ENCODE assay signal across 17 mouse cellular contexts in genomic region chr6:51036956-51037355, GRCm38 (mm10).
A peak's percentile ranks its signal among the peaks of the same experiment; 100 is the strongest.
DNase-seq lines count a peak whose midpoint lies in the region; ATAC-seq and TF ChIP-seq lines count a peak whose summit lies in the region.
"Had no signal": no experiment of that assay in that cellular context is flagged by ENCODE, and none has a peak within 500 bp of the region (broad histone marks: within the 10 kb centered on the region; RNA-seq: fewer than 3 reads in every experiment).

No protein-coding gene starts in this region.

- WGBS in heart, embryonic 15.5 days = 60% methylated on average over 4 of the region's 4 CpGs
- 46% methylated on average over 4 of the region's 4 CpGs for WGBS in kidney, postnatal 0 days
- WGBS in forebrain, embryonic 13.5 days = 87% methylated on average over 4 of the region's 4 CpGs

- H3K4me2 ChIP-seq in heart, embryonic 15.5 days = no peak overlapping the region
- no peak overlapping the region for H3K4me2 ChIP-seq in kidney, postnatal 0 days (ENCODE audit: low read length)
- H3K4me2 ChIP-seq in forebrain, embryonic 13.5 days = no peak overlapping the region
- H3K4me2 ChIP-seq: forebrain, embryonic 12.5 days; limb, embryonic 15.5 days; midbrain, embryonic 12.5 days had no signal

- no peak for ATAC-seq in heart, embryonic 15.5 days (replicated peaks; ENCODE audit: insufficient number of reproducible peaks, insufficient read depth, low FRiP score, low read depth)
- no peak for ATAC-seq in kidney, postnatal 0 days (replicated peaks; ENCODE audit: low FRiP score, low read depth)
- no peak for ATAC-seq in forebrain, embryonic 13.5 days

- no peak overlapping the region for H3K4me3 ChIP-seq in heart, embryonic 15.5 days
- no peak overlapping the region for H3K4me3 ChIP-seq in kidney, postnatal 0 days (replicated peaks; ENCODE audit: low read depth, low read length)
- H3K4me3 ChIP-seq in embryonic fibroblast, embryonic 13.5 days (ENCODE audit: insufficient read depth, low read length) = no peak overlapping the region
- no peak overlapping the region for H3K4me3 ChIP-seq in forebrain, embryonic 13.5 days
- H3K4me3 ChIP-seq: forebrain, embryonic 12.5 days; limb, embryonic 15.5 days; midbrain, embryonic 12.5 days had no signal

- no peak for TF ChIP-seq POLR2A in embryonic fibroblast, embryonic 13.5 days (IDR thresholded peaks at IDR 0.05; ENCODE audit: low read depth, low read length)

- no peaks in the 10 kb centered on the region for H3K27me3 ChIP-seq in heart, embryonic 15.5 days
- no peaks in the 10 kb centered on the region for H3K27me3 ChIP-seq in kidney, postnatal 0 days (ENCODE audit: insufficient read depth, low read length)
- no peaks in the 10 kb centered on the region for H3K27me3 ChIP-seq in forebrain, embryonic 13.5 days
- H3K27me3 ChIP-seq: forebrain, embryonic 12.5 days; midbrain, embryonic 12.5 days had no signal

- H3K9ac ChIP-seq in heart, embryonic 15.5 days = no peak overlapping the region
- no peak overlapping the region for H3K9ac ChIP-seq in kidney, postnatal 0 days (ENCODE audit: low read depth, low read length)
- H3K9ac ChIP-seq in forebrain, embryonic 13.5 days = no peak overlapping the region
- H3K9ac ChIP-seq: forebrain, embryonic 12.5 days; limb, embryonic 15.5 days; midbrain, embryonic 12.5 days had no signal

- DNase-seq in heart, postnatal 14 days = no peak
- no peak for DNase-seq in kidney, postnatal 0 days (ENCODE audit: low spot score)
- no peak for DNase-seq in kidney, postnatal 4 days
- DNase-seq in NIH3T3 (ENCODE audit: low read depth) = peak; percentile 55
- no peak for DNase-seq in right cerebral cortex, adult 18-20 months
- DNase-seq: adrenal gland, adult 2 months; B cell, adult 2 months; cerebellum, adult 11 months; cerebellum, postnatal 36 days; spleen, adult 18-20 months had no signal

- intact Hi-C loops in heart, postnatal 14 days (cut with DNase I) = loop anchor here (5.0 kb wide), 2 partner anchors 70 to 125 kb away; no protein-coding TSS in a partner anchor

- H3K27ac ChIP-seq in heart, embryonic 15.5 days = 0 out of 2 replicates have a peak overlapping the region, but pooled peaks have one; percentile 33
- H3K27ac ChIP-seq in kidney, postnatal 0 days = peak overlapping the region; percentile 66
- peak overlapping the region; percentile 69 for H3K27ac ChIP-seq in embryonic fibroblast, embryonic 13.5 days (ENCODE audit: insufficient read depth, low read length)
- H3K27ac ChIP-seq in forebrain, embryonic 13.5 days = no peak overlapping the region
- H3K27ac ChIP-seq: limb, embryonic 15.5 days; macrophage; midbrain, embryonic 12.5 days had no signal

- no peaks in the 10 kb centered on the region for H3K36me3 ChIP-seq in heart, embryonic 15.5 days
- H3K36me3 ChIP-seq in kidney, postnatal 0 days (ENCODE audit: insufficient read depth, low read length) = no peaks in the 10 kb centered on the region
- no peaks in the 10 kb centered on the region for H3K36me3 ChIP-seq in forebrain, embryonic 13.5 days (ENCODE audit: poor library complexity, severe bottlenecking)
- H3K36me3 ChIP-seq: forebrain, embryonic 12.5 days; limb, embryonic 15.5 days; midbrain, embryonic 12.5 days had no signal

- H3K9me3 ChIP-seq in heart, embryonic 15.5 days (replicated peaks) = no peaks in the 10 kb centered on the region
- no peaks in the 10 kb centered on the region for H3K9me3 ChIP-seq in kidney, postnatal 0 days (replicated peaks; ENCODE audit: low read length)
- no peaks in the 10 kb centered on the region for H3K9me3 ChIP-seq in forebrain, embryonic 13.5 days (replicated peaks)
- H3K9me3 ChIP-seq: forebrain, embryonic 12.5 days; limb, embryonic 15.5 days; midbrain, embryonic 12.5 days had no signal

- TF ChIP-seq CTCF in kidney, postnatal 0 days (IDR thresholded peaks at IDR 0.05; ENCODE audit: low read depth) = no peak
- no peak for TF ChIP-seq CTCF in embryonic fibroblast, embryonic 13.5 days (IDR thresholded peaks at IDR 0.05; ENCODE audit: borderline replicate concordance, insufficient read depth, low read length)

- H3K4me1 ChIP-seq in heart, embryonic 15.5 days (replicated peaks) = 0 out of 2 replicates have a peak, but pooled peaks cover 5% of the 10 kb centered on the region
- 0 out of 2 replicates have a peak, but pooled peaks cover 5% of the 10 kb centered on the region for H3K4me1 ChIP-seq in kidney, postnatal 0 days (replicated peaks; ENCODE audit: insufficient read depth, low read length)
- no peaks in the 10 kb centered on the region for H3K4me1 ChIP-seq in embryonic fibroblast, embryonic 13.5 days (ENCODE audit: control insufficient read depth, insufficient read depth, low read length)
- H3K4me1 ChIP-seq in forebrain, embryonic 13.5 days = peaks cover 10% of the 10 kb centered on the region
- H3K4me1 ChIP-seq: forebrain, embryonic 12.5 days had no signal
